Mouse (Mus musculus) ES-E14 (cell line): ENCODE results near the gene Nop16. TPM values are rescaled to one million over a fixed set of nuclear protein-coding genes. Genes with fewer than 3 reads are reported as not detected.

Experiments used
- DNase-seq: peaks from one replicate; pipeline ENCODE4 v3.0.0-alpha.2; 2013; ENCODE audit warnings: low read depth, low spot score
- H3K27ac ChIP-seq: 2 replicates; pipeline ENCODE4 v1.5.1; 2012; ENCODE audit warnings: low read depth, mild to moderate bottlenecking, low read length, moderate library complexity, mixed read lengths; ENCODE audit not compliant: poor library complexity, insufficient read depth, severe bottlenecking
- H3K36me3 ChIP-seq: 2 replicates; pipeline ENCODE4 v1.6.1; 2012; ENCODE audit warnings: mild to moderate bottlenecking, low read length, moderate library complexity, mixed read lengths; ENCODE audit not compliant: control insufficient read depth, poor library complexity, insufficient read depth, severe bottlenecking
- H3K4me1 ChIP-seq, 2 experiments: fragments of 150-350 bp in 1 of 2; sonication (generic) in 1 of 2; 2 replicates each; pipeline ENCODE4 v1.6.1; 2012; ENCODE audit warnings: low read length in 2 of 2, mild to moderate bottlenecking in 1 of 2, mixed read lengths in 1 of 2; ENCODE audit not compliant: control insufficient read depth in 2 of 2, insufficient read depth in 2 of 2, poor library complexity in 1 of 2
- H3K4me3 ChIP-seq, 2 experiments: fragments of 150-350 bp in 1 of 2; sonication (generic) in 1 of 2; 2 replicates each; pipeline ENCODE4 v1.5.1; 2012; ENCODE audit warnings: low read length in 2 of 2, low read depth in 1 of 2, mild to moderate bottlenecking in 1 of 2, mixed read lengths in 1 of 2; ENCODE audit not compliant: insufficient read depth in 1 of 2, poor library complexity in 1 of 2, severe bottlenecking in 1 of 2
- H3K9ac ChIP-seq: 2 replicates; pipeline ENCODE4 v1.6.1; 2012; ENCODE audit warnings: low read depth, mild to moderate bottlenecking, low read length, mixed read lengths; ENCODE audit not compliant: poor library complexity, insufficient read depth, severe bottlenecking
- H3K9me3 ChIP-seq: fragments of 150-350 bp; sonication (generic); 2 replicates; pipeline ENCODE4 v1.6.1; 2012; ENCODE audit warnings: low read depth, mild to moderate bottlenecking, low read length; ENCODE audit not compliant: control insufficient read depth, insufficient read depth
- CHD2 ChIP-seq: IDR thresholded peaks from 2 replicates; pipeline ENCODE4 v1.6.1; 2014; ENCODE audit warnings: mild to moderate bottlenecking, low read depth, low read length, inconsistent platforms
- HCFC1 ChIP-seq: IDR thresholded peaks from 2 replicates; pipeline ENCODE4 v1.6.1; 2012; ENCODE audit warnings: low read length, inconsistent platforms, borderline replicate concordance; ENCODE audit not compliant: insufficient read depth
- MAFK ChIP-seq: IDR thresholded peaks from 2 replicates; pipeline ENCODE4 v1.6.1; 2014; ENCODE audit warnings: mild to moderate bottlenecking, low read depth, low read length, inconsistent platforms; ENCODE audit not compliant: insufficient read depth
- ZC3H11A ChIP-seq: IDR thresholded peaks from 2 replicates; pipeline ENCODE4 v1.6.1; 2012; ENCODE audit warnings: low read depth, mild to moderate bottlenecking, inconsistent platforms, low read length, borderline replicate concordance
- ZNF384 ChIP-seq: IDR thresholded peaks from 2 replicates; pipeline ENCODE4 v1.6.1; 2012; ENCODE audit warnings: low read depth, low read length, inconsistent platforms
- in situ Hi-C, 2 experiments: fragments of 600-800 bp; cut with MboI; formaldehyde crosslinking; loops; one replicate each; pipeline ENCODE4 v1.15.1; 2025; ENCODE audit warnings: low sequenced_read_pairs in 2 of 2, inconsistent platforms in 1 of 2; ENCODE audit not compliant: unreplicated experiment in 2 of 2
- total RNA-seq: library from RNA; depleted of rRNA; stranded (reverse); fragments of 300-350 nt; gene quantifications from 2 replicates; pipeline ENCODE4 v1.2.3, GENCODE M21; 2012

Nop16 gene
- total RNA-seq, 1 experiment = 65.5 TPM

GRCm38 (mm10) chr13:54602639-54603111 lies 12.8 kb upstream of the Nop16 start:
- Histone ChIP-seq H3K9ac (no peak overlapping the region), H3K4me1 (peaks cover 14 to 45% of the 10 kb centered on the region in 2 experiments; a peak in 3 of 4 replicates), H3K4me3 (no peak overlapping the region; a peak in 1 of 4 replicates), H3K27ac (peak overlapping the region; percentile 15; the same call in 1 of the 2 replicates), H3K9me3 (no peaks in the 10 kb centered on the region), H3K36me3 (0 out of 2 replicates have a peak, but pooled peaks cover 2% of the 10 kb centered on the region)
- TF ChIP-seq MAFK (no peak), HCFC1 (no peak), ZNF384 (no peak)
- DNase-seq = peak; percentile 65
- in situ Hi-C loops = no loop called here

GRCm38 (mm10) chr13:54598622-54599143 lies 8.8 kb upstream of the Nop16 start:
- Histone ChIP-seq H3K9me3 (no peaks in the 10 kb centered on the region), H3K4me3 (no peak overlapping the region), H3K4me1 (peaks cover 5 to 20% of the 10 kb centered on the region in 2 experiments; a peak in 3 of 4 replicates), H3K27ac (no peak overlapping the region), H3K36me3 (0 out of 2 replicates have a peak, but pooled peaks cover 2% of the 10 kb centered on the region), H3K9ac (no peak overlapping the region)
- in situ Hi-C loops = no loop called here
- DNase-seq = no peak
- no peak for TF ChIP-seq ZC3H11A
- TF ChIP-seq ZNF384 = no peak
- no peak for TF ChIP-seq HCFC1
- TF ChIP-seq CHD2 = no peak
- TF ChIP-seq MAFK = no peak

DNA sequence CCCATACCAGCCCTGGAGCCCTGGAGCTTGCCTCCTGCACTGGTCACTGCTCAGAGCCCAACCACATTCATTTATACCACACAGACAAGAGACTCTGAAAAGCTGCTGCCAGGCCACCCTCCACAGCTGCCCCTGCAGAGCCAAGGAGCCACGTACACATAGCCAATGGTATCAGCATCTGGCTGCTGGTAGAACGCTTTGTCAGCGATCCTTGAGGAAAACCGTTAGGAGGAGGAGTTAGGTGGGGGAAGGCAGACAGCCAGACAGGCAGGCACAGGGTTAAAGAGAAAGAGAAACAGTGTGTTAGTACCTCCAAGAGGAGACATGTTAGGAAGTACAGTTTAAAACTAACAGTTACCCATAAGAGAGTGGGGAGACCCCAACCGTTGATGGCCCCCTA lies 7.0 kb upstream of the Nop16 start:
- in situ Hi-C loops = no loop called here
- no peak for DNase-seq

DNA sequence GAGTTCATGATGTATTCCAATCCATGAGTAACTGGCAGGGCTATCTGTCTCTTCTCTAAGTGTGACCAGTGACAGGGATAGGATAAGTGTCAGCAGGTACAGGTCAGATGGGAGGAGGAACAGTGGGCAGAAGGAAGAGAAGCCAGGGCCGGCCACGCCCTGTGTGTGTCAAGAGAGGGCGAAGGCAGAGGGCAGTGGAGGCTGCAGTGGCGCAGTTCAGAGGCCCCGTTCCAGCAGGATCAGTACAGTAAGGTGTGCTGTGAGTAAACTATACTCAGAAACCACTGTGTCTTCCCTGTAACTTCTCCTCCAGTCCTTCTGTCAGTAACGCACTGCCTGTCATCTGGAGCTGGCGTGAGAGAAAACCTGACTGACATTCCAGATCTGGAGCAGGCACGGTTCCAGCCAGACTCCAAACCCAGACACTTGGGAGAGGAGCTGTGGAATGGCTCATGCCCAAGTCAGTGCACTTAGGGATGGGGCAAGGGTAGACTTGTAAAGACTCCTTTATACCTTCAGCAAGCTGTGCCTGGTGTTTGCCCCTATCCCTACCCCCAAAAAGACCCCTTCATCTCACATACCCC lies 6.3 kb upstream of the Nop16 start:
- TF ChIP-seq ZC3H11A (no peak), ZNF384 (no peak), CHD2 (no peak)
- DNase-seq = no peak
- peaks cover 6% of the 10 kb centered on the region; the same call in 1 of the 2 replicates for H3K36me3 ChIP-seq
- no peak overlapping the region for H3K4me3 ChIP-seq
- H3K9ac ChIP-seq = no peak overlapping the region
- H3K4me1 ChIP-seq = peaks cover 1 to 6% of the 10 kb centered on the region in 2 experiments; a peak in 1 of 4 replicates
- no peaks in the 10 kb centered on the region for H3K9me3 ChIP-seq
- no peak overlapping the region for H3K27ac ChIP-seq
- in situ Hi-C loops = no loop called here

More for the DNA sequence above, 7.0 kb upstream of the Nop16 start:
- peaks cover 4% of the 10 kb centered on the region; the same call in 1 of the 2 replicates for H3K36me3 ChIP-seq
- no peak overlapping the region for H3K27ac ChIP-seq
- no peaks in the 10 kb centered on the region for H3K9me3 ChIP-seq
- H3K9ac ChIP-seq = no peak overlapping the region
- no peak overlapping the region for H3K4me3 ChIP-seq
- no peak for TF ChIP-seq CHD2
- TF ChIP-seq ZC3H11A = no peak
- 0 out of 2 replicates have a peak, but pooled peaks have one; percentile 7 for TF ChIP-seq MAFK
- TF ChIP-seq HCFC1 = no peak
- H3K4me1 ChIP-seq = peaks cover 2 to 6% of the 10 kb centered on the region in 2 experiments; a peak in 1 of 4 replicates
